Mouse (Mus musculus) myocyte (in vitro differentiated cells): Measurements from ENCODE around the gene Lap3.

ENCODE experiments used
- CEBPB ChIP-seq: IDR thresholded peaks from 2 replicates; pipeline ENCODE4 v1.6.1; 2011; ENCODE audit warnings: mild to moderate bottlenecking, moderate library complexity; ENCODE audit not compliant: poor library complexity, insufficient read depth, severe bottlenecking
- MYOD1 ChIP-seq, 3 experiments: IDR thresholded peaks; one replicate each; pipeline ENCODE4 v1.6.1; 2011; ENCODE audit warnings: control low read depth in 2 of 3, low read depth in 2 of 3, mild to moderate bottlenecking in 2 of 3, moderate library complexity in 1 of 3; ENCODE audit not compliant: insufficient read length in 2 of 3, control insufficient read depth in 1 of 3
- POLR2A ChIP-seq: IDR thresholded peaks from one replicate; pipeline ENCODE4 v1.6.1; 2011; ENCODE audit warnings: low read depth, mild to moderate bottlenecking, control low read depth, moderate library complexity; ENCODE audit not compliant: insufficient read length
- REST ChIP-seq: IDR thresholded peaks from one replicate; pipeline ENCODE4 v1.6.1; 2011; ENCODE audit warnings: mild to moderate bottlenecking, control low read depth, moderate library complexity; ENCODE audit not compliant: insufficient read depth, insufficient read length
- TCF12 ChIP-seq: IDR thresholded peaks from one replicate; pipeline ENCODE4 v1.6.1; 2011; ENCODE audit warnings: mild to moderate bottlenecking, control low read depth; ENCODE audit not compliant: poor library complexity, insufficient read depth, severe bottlenecking
- USF1 ChIP-seq: IDR thresholded peaks from one replicate; pipeline ENCODE4 v1.6.1; 2011; ENCODE audit warnings: low read depth, mild to moderate bottlenecking, control low read depth, moderate library complexity

GRCm38 (mm10) chr5:45472880-45473450, 20.2 kb upstream of the Lap3 start:
- TF ChIP-seq USF1 (no peak), REST (no peak), CEBPB (no peak; the same call in 1 of the 2 replicates), POLR2A (no peak), TCF12 (no peak), MYOD1 (IDR thresholded peaks at IDR 0.05; ENCODE audit: control insufficient read depth in 1 of 3, insufficient read length in 2 of 3, low read depth in 2 of 3) (no peak)
